Mouse (Mus musculus) E14TG2a.4 (cell line): ENCODE measurements around the gene Pdk2.

Source experiments
- CTCF ChIP-seq: conservative IDR thresholded peaks from 2 replicates; pipeline ENCODE4 v1.5.1; 2014; ENCODE audit warnings: low read length
- NANOG ChIP-seq: IDR thresholded peaks from 2 replicates; pipeline ENCODE4 v1.6.1; 2014; ENCODE audit warnings: borderline replicate concordance, low read length, mixed read lengths
- POU5F1 ChIP-seq: IDR thresholded peaks from 2 replicates; pipeline ENCODE4 v1.6.1; 2014; ENCODE audit warnings: low read length, borderline replicate concordance

- no peak for TF ChIP-seq CTCF
- no peak for TF ChIP-seq NANOG
- TF ChIP-seq POU5F1, result no peak
Observed at GRCm38 (mm10) chr11:95039766-95040165, 1.4 kb downstream of the Pdk2 start.
